Mouse (Mus musculus): ENCODE data around the gene Prdm16.

DNA sequence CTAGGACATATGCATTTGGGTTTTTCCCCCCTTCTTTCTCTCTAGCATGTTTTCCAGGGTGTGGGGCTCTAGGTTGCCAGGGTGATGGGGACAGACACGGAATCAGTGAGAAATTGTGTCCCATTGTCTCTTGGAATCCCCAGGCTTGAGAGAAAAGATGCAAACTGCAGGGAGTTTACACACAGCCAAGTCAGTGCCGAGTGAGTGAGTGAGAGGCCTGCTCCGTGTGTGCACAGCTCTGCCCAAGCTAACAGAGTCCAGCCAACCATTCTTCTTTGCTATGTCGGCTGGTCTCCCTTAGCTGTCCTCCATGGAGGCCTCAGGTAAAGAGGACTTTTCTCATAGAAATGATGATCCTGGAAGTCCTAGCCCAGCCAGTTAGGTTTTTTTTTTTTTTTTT is 233.7 kb downstream of the Prdm16 start:
- TF ChIP-seq CTCF (IDR thresholded peaks at IDR 0.05; ENCODE audit: low read depth) (no peak), EP300 (IDR thresholded peaks at IDR 0.05; ENCODE audit: low read depth) (no peak)

Measured in liver, postnatal 0 days (tissue).